Mouse (Mus musculus) kidney, postnatal 4 days (tissue): ENCODE measurements at regions not wholly inside any gene's neighbourhood (a gene's known extent, or its start where the extent isn't known, plus 50 kb on each side); places are given as distances from the start of the nearest gene placed in this dataset.
A peak's percentile ranks its signal among the peaks of the same experiment; 100 is the strongest.

Experiments used
- DNase-seq, 2 experiments: peaks; one replicate each; pipeline ENCODE4 v3.0.0; 2021; ENCODE audit warnings: mixed read lengths in 2 of 2

DNA sequence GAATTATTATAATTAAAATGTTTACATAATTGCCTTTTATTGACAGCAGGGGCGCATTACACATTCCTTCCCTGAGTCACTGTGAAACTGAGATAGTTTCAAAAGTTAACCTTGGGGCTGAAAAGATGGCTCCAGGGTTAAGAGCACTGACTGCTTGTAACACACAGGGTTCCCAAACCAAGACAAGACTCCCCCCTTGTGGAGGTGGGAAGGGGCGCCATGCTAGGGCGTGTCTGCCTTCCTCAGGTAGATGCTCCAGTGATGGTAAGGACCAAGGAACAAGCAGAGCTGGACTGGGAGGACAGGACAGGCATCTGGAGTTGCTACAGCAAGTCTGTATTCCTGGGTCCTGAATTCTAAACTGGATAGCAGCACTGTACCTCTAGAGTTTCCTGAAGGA, 351.9 kb downstream of the Tbc1d22a start:
- no peak for DNase-seq

DNA sequence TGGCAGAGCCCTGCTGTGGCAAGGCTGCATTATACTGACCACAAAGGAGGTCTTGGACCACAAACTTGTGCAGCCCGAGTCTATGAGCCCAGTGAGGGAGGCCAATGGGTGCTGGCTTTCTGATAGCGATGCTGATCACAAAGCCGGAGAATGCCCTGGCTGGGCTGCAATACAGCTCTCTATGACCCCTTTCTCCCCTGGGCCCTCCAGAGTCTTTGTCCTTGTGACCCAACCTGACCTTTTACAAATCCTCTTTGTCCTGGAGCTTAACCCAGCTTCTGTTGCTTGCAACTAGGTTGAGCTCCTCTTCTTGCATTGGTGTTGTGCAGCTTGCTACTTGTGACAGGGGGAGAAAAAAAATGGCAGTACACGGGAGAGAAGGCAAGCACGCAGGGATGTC, 360.1 kb downstream of the Tbc1d22a start:
- no peak for DNase-seq

DNA sequence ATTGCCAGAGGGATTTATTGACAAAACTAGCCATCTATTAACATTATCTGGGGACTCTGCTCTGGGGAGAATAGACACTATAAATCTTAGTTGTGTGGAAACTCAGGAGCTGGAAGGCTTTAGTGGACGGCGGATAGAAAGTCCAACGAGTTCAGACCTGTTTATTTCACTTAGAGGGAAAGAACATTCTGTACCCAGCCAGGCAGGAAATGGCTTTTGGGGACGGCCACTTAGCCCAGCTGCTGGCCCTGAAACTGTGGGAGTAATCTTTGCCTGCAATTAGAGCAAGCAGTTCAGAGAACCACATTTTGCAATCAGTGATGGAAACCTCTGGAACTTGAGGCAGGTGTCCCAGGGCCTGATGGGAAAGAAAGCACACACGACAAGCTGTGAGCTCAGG, 362.4 kb downstream of the Tbc1d22a start:
- peak; percentile 5 to 12 for DNase-seq

DNA sequence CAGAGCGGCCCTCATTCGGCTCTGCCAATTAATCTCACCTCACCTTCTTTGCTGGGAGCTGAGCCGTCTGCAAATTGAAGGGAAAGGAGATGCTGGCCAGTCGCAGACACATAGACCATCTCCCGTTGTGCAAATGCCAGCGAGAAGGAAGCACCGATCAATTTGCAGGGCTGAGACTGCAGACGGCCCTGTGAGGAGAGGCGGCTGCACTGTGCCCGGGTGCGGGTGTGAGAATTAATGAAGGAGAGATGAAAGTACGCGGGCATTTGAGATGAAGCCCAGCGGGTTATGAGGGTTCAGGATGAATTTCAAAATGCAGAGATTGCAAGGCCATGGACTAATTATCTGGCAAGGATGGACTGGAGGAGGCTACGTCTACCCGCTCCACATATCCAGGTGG, 364.4 kb downstream of the Tbc1d22a start:
- no peak for DNase-seq

DNA sequence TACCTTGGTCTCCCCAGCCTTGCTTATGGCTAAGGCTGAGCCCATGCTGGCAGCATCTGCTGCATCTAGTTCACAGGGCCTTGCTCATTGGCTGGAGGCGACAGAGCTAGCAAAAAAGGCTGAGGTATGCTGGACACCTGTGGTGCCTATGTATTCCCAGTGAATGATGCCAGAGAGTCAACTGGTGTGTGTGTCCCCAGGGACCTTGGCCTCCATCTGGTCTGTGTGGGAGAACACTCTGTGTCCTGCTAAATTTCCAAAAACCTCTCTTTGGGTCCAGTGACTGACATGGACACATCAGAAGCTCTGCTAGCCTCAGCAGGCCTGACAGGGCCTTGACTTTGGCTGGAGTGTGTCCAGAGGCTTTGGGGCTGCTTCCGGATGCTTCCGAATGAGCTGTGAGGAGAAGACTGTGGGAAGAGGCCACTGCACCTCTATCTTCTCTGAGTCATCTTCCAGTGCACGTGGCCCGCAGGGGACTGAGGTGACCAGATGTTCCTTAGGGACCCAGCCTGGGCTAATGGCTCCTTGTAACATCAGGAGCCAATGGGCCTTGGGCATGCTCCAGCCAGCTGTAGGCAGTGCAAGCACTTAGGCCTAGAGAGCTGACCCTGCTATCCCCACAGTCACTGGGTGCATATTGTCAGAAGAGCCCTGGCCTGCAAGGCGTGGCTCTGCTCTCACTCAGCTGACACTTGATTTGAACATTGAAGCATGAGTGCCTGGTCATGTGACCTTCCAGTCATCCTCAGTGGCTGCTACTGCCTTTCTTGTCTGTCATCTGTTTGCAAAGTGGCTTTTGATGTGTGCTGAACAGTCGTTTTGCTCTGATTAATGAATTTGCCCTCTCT, 368.2 kb downstream of the Tbc1d22a start:
- no peak for DNase-seq

DNA sequence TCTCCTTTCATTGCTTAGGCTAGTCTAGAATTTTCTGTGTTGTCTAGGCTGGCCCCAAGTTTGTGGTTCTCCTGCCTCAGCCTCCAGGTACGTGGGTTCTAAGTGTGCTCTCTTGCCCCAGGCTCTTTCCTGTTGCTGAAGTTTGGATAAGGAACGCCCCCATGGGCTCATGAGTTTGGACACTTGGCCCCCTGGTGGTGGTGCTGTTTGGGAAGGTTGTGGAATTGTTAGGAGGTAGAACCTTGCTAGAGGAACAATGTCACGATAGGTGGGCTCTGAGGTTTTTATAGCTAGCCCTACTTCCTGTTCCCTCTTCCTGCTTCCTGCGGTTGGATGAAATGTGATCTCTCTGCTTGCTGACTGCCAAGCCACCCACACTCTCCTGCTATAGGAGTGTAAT, 371.5 kb downstream of the Tbc1d22a start:
- DNase-seq: no peak

DNA sequence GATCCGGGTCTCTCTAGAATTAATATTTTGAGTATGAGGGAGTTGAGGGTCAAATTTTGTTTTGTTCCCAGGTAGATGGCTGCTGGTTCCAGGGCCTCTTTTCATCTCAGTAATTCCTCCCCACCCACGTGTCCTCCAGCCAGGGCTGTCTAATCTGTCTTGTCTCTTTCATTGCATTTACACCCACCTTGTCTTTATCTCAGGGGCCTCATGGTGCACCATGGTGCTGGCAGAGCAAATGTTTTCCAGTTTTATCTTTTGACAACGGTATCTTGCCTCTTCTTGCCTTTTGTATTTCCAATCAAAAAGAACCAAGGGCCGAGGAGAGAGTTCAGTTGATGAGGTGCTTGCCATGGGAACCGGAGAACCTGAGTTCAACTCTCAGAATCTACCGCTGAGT, 372.9 kb downstream of the Tbc1d22a start:
- no peak for DNase-seq

DNA sequence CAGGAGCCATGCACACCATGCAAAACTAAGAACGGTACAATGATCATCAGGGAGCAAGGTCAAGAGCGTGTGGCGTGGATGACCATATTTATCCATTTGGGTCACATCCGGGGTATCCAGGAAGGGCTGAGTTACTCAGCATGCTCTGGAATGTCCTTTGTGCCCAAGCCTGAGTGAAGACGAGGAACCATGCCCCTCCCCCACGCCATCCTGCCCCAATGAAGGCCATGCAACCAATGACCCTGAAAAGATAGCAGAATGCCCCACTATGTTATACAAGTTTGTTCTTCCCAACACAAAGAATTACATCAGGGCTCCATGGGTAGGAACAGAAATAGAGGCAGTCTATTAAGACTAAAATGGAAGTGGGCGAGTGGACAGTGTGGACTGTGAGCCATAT, 375.8 kb downstream of the Tbc1d22a start:
- peak in 1 of 2 experiments; percentile 11 for DNase-seq

DNA sequence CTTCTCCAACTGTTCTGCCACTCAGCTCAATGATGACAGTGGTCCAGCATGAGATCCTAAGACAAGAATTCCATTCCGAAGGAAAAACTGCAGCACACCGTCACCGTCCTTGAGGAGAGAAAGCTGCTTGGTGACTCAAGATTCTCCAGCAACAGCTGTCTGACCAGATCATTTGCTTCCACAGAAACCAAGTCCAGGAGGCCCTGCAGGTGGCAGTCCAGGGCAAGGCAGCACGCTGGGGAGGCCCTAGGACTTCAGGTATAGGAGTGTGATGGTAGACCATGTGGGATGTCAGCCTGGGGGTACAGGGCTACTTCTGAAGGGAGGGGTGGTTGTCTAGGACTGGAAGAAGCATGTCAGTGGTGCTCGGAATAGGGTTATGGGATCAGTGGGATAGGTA, 376.6 kb downstream of the Tbc1d22a start:
- peak in 1 of 2 experiments; percentile 8 for DNase-seq

DNA sequence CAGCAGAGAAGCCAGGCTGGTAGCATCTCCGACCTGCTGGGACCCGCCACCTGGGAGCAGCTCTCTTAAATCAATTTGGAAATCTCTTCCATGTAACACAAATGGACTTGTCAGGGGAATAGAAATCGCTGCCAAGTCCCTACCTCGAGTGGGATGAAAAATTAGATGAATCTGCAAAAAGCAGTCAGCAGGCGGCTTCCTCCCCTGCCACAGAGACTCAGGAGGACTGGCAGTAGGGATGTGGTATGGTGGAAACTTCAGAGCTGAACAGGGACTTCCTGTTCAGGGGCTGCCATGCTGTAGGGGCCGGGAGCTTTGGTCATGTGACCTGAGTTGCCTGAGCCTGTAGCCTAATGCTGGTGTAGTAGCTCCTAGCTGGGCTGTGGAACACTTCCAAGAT, 379.1 kb downstream of the Tbc1d22a start:
- DNase-seq: no peak

DNA sequence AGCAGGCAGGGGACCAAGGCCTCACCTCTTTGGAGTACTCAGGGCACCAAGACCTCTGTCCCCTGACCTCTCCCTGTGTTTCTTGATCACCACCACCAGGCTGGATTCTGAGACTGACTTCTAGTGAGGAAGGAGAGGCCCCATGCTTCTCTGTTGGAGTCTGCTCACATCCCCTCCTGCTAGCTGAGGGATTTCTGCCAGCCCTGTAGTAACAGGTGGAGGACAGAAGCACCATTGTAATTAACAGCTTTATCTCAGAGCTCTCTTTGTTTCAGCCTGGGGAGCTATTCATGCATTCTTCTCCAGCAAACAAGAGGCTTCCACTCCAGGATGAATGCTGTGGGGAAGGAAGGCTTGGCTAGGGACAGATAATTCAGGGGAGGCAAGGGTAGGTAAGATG, 392.2 kb downstream of the Tbc1d22a start:
- DNase-seq: no peak

DNA sequence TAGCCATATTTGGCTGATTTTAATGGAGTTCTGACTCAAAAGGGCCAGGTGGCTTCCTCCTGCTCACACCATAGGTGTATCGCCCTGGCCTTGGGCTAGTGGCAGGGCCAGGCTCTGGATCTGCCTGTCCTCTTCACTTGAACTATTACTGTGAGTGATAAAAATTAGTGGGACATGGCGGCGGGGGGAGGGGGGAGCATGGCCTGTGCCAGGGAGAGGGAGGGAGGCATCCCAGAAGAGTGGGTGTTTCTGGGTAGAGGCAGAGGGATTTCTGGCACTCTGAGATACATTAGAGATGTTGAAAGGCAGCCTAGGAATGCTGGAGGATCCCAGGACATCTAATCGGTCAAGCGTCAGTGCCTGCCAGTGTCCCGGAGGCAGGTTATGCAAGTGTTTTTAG, 395.4 kb downstream of the Tbc1d22a start:
- peak in 1 of 2 experiments; percentile 10 for DNase-seq

DNA sequence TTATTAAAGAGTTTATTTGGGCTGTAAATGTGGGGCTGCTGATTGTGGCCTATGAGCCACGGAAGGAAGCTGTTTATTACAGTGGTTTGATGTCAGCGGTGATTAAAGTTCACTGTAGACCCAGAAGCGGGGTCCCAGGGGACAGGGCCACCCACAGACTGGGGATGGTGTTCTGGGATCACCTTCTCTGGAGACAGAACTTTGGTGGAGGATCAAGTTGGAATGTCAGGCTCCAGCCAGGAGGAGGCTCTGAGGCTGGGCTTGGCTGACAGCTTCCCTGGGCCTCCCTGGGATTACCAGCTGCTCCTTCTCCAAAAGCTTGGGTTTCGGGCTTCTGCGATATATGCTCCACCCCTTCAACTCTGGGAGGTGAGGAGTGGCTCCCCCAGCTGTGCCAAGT, 417.1 kb downstream of the Tbc1d22a start:
- peak; percentile 67 to 75 for DNase-seq

DNA sequence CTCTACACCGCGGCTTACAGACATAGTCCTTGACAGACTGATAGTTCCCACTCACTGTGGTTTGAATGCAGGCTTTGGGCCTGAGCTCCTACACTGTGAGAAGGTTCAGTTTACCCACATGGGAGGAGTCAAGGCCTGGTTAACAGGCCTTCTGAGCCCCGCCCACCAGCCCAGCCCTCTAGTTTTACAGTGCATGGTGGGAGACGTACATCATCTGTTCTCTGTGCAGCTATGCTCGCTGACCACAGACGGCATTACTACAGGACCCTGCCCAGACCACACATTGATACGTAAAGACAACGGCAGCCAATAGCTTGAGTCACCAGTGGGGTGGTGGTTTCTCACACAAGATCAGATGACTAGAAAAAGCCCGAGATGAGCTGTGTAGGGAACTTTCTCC, 431.0 kb downstream of the Tbc1d22a start:
- peak; percentile 14 to 26 for DNase-seq

DNA sequence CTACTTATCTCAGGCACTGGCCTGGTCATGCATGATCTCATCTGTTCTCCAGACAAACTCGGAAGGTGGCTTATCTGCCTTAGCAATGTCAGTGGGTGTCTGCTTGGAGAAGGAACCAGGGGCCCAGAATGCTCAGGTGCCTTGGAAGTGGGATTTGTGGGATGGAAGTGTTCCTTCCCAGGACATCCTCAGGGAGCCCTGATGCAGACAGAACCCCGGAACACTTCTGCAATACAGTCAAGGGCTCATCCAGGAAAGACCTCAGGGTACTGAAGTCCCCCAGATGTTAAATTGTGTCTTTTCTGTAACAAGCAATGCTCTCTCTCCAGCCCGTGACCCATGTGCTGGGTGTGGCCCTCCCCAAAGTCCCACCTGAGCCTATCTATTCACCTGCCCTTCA, 433.9 kb downstream of the Tbc1d22a start:
- DNase-seq: no peak

DNA sequence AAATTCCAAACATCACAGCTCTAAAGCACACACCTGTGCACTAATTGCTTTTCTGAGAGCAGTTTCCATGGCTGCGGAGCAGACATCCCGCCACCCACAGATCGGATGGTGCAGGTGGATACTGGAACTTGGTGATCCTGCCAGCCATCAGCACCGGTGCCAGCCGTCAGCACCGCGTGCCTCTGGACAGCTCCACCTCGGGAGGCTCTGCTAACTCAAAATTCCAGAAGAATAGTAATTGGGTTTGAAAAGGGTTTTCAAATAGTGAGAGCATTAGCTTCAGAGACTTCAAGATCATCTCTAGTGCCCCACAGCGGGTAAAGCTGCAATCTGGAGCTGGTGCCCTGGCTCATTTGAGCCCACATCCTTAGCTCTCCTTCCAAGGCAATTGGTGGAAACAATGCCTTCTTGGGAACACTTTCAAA, 458.8 kb downstream of the Tbc1d22a start:
- peak; percentile 64 to 68 for DNase-seq

DNA sequence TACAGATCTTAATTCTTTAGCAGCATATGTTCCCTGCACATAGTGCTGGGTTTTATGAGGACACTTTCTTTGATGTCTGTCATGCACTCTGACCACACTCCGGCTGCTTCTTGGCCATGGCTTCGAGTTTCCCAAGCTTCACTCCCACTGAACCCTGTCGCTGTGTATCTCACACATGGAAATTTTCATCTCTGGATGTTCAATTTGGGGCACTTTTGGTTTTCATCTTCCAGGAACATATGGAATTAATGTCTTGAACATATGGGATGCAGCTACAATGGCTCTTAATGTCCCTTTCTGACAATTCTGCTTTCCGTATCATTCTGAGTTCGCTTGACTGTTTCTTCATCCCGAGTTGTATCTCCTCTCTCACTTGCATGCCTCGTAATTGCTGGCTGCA, 462.8 kb downstream of the Tbc1d22a start:
- no peak for DNase-seq

DNA sequence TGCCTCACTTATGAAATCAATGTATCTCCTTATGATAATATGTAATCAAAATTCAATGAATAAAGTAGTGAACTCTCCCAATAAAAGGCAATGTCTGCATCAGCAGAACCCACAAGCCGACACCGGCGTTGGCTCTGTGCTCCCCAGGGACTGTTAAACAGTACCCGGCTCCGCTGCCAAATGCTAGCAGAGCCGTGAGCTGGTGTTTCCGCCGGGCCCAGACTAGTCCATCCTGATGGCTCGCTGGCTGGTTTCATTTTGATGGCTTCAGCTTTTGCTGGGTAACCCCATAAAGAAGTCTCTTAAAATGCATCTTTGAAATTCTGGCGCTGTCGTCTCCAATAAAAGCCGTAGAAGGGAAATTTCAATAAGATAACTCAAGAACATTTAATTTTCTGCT, 468.8 kb downstream of the Tbc1d22a start:
- DNase-seq: no peak

DNA sequence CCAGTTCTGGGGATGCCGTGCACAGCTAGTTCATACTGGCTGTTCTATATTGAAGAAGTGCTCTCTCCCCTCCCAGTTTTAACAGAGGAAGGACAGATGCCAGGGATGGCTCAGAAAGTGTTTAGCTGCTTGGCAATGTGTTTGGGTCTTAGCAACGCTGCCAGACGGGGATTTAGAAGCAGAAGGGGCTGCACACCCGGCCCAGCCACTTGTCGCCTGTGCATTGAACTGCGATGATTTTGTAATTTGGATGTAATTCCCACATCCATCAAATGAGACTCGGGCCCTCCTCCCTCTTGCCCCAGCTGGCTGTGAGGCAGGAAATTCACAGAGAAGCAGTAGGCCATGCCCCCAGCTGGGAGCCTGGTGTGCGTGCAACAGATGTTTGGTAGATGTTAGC, 475.4 kb downstream of the Tbc1d22a start:
- DNase-seq: no peak

DNA sequence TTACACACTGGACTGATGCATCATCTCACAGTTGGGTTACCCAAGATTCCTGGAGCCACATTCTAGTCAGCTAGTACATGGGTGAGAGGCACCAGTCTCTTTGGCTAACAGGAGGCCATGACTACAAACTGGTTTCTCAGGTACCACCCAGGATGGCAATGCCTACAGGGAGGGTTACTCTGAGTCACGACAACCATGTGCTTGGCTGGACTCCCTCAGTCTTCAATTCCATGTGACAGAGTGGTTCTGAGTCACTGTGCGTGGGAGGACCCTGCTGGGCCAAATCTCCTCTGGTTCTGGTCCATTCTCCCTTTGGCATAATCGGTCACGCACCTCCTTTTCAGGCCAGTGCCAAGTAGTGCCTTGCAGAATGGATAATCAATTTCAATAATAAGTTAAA, 482.5 kb downstream of the Tbc1d22a start:
- DNase-seq: no peak

DNA sequence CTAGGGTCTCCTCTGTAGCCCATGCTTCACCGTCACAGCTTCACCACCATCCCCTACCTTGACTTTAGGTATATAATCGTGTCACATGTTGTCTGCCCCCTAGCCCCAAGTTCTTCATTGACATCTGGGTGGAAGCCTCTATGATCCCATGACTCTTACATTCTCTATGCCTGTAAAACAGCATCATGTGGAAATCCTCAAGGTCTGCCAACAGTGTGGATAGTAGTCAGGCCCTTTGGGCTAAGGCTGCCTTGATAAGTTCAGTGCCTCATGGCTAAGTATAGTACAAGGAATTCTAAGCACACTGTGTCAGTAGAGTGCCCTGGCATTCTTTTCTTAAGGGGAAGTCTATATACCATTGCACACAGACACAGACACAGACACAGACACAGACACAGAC, 496.2 kb downstream of the Tbc1d22a start:
- DNase-seq: no peak

DNA sequence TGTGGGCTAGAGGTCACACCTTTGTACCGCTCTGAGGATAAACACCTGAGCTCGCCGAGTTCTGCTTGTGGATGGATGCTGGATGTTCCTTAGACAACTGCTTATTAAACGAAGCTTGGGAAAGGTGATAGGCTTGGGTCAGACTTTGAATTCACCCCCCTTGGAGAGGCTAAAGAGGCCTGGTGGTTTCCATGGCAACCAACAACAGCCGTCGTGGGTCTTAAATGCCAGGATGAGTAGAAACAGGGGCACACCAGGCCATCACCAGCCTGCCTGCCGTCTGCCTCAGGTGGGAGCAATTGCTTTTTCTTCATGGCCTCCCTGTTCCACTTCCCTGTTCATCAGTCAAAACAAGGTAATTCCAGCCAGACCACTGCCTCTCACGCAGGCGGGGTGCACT, 504.1 kb downstream of the Tbc1d22a start:
- no peak for DNase-seq

DNA sequence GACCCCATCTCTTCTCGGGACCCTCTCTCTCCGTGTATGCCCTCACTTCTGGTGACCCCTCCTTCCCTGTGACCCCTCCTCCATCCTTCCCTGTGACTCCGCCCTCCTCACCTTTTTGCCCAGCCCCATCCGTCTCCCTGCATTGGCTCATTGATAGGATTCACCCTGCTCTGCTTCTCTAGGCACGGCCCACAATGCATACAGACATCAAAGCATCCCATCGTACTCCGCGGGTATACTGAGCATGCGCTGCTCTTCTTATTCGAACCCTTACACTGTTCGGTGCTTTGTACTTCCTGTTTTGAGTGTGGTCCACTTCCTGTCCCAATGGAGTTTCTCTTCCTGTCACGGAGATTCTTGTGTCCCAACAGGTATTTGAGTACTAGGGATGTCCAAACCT, 504.8 kb downstream of the Tbc1d22a start:
- DNase-seq: no peak

DNA sequence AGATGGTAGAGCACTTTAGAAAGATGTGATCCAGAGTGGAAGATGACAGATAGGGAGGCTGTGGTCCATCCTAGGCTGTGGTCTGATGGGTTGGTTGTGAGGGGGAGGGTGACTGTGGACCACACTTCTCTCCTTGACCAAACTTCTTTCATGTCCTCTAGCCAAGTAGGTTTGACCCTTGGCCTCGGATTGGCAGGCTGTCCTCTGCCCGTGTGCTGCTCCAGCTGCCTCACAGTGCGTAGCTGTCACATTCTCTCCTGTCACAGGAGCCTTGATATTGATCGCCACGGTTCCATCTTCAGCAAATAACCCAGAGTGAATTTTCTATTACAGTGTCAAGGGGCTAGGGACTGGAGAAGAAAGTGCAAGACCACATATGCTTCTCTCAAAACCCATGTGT, 506.9 kb downstream of the Tbc1d22a start:
- no peak for DNase-seq

DNA sequence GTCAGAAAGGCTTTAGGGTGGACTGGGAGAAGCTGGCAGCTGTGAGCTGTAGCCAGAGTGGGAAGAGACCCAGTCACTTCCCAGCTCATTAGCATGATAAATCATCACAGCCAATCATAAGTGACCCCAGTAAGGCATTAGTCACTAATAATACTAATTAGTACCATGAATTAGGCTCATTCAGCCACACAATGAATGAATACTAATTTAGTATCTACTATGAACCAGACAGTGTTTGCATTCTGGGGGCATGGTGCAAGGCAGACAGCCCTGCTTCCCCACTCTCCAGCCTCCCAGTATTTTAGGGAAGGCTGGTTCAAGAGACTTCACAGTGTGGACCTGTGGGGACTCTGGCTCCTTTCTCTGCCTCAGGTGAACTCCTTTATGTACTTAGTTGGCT, 523.7 kb downstream of the Tbc1d22a start:
- DNase-seq: no peak
